Comparison of ENCODE assay signal across 23 mouse cellular contexts in genomic region chr12:83367486-83367885, GRCm38 (mm10).
A peak's percentile ranks its signal among the peaks of the same experiment; 100 is the strongest.
DNase-seq lines count a peak whose midpoint lies in the region; ATAC-seq and TF ChIP-seq lines count a peak whose summit lies in the region.
"Had no signal": no experiment of that assay in that cellular context is flagged by ENCODE, and none has a peak within 500 bp of the region (broad histone marks: within the 10 kb centered on the region; RNA-seq: fewer than 3 reads in every experiment).

No protein-coding gene starts in this region.

- no peaks in the 10 kb centered on the region for H3K27me3 ChIP-seq in intestine, postnatal 0 days (replicated peaks; ENCODE audit: control insufficient read depth, insufficient read depth, low read length)
- H3K27me3 ChIP-seq in intestine, embryonic 16.5 days (replicated peaks; ENCODE audit: control insufficient read depth, insufficient read depth, low read length) = no peaks in the 10 kb centered on the region
- H3K27me3 ChIP-seq in liver, embryonic 11.5 days (replicated peaks; ENCODE audit: control insufficient read depth, insufficient read depth, low read length) = no peaks in the 10 kb centered on the region
- no peaks in the 10 kb centered on the region for H3K27me3 ChIP-seq in liver, embryonic 12.5 days (replicated peaks)
- H3K27me3 ChIP-seq: forebrain, embryonic 13.5 days; heart, embryonic 13.5 days; hindbrain, embryonic 13.5 days; intestine, embryonic 15.5 days had no signal

- peak; percentile 34 for TF ChIP-seq CTCF in intestine, postnatal 0 days (IDR thresholded peaks at IDR 0.05; ENCODE audit: low read depth)

- H3K4me2 ChIP-seq in intestine, postnatal 0 days (replicated peaks; ENCODE audit: low read depth) = no peak overlapping the region
- H3K4me2 ChIP-seq in intestine, embryonic 16.5 days (ENCODE audit: low read depth, low read length) = no peak overlapping the region
- no peak overlapping the region for H3K4me2 ChIP-seq in liver, embryonic 11.5 days
- no peak overlapping the region for H3K4me2 ChIP-seq in liver, embryonic 12.5 days
- H3K4me2 ChIP-seq: forebrain, embryonic 13.5 days; heart, embryonic 13.5 days; hindbrain, embryonic 13.5 days; intestine, embryonic 15.5 days had no signal

- peak; percentile 74 for DNase-seq in heart, adult 11 months
- no peak for DNase-seq in heart, adult 9 months (ENCODE audit: low spot score in 2 of 2)
- DNase-seq in liver, embryonic 11.5 days (ENCODE audit: low spot score) = peak; percentile 19
- DNase-seq in adrenal gland, postnatal 14 days = no peak
- DNase-seq: adrenal gland, adult 8-10 months; adrenal gland, postnatal 36 days; cerebellum, adult 18-20 months; cerebellum, adult 9-10 months; cerebellum, postnatal 14 days; gastrocnemius, postnatal 25 days had no signal

- H3K4me1 ChIP-seq in intestine, postnatal 0 days (replicated peaks; ENCODE audit: control insufficient read depth, insufficient read depth, low read length) = no peaks in the 10 kb centered on the region
- H3K4me1 ChIP-seq in intestine, embryonic 16.5 days (ENCODE audit: control insufficient read depth, insufficient read depth, low read length) = no peaks in the 10 kb centered on the region
- peaks cover 22% of the 10 kb centered on the region for H3K4me1 ChIP-seq in liver, embryonic 11.5 days (replicated peaks; ENCODE audit: control insufficient read depth, insufficient read depth, low read length)
- peaks cover 41% of the 10 kb centered on the region for H3K4me1 ChIP-seq in liver, embryonic 12.5 days
- H3K4me1 ChIP-seq: forebrain, embryonic 10.5 days; forebrain, embryonic 13.5 days; hindbrain, embryonic 10.5 days; intestine, embryonic 15.5 days had no signal

- WGBS in intestine, postnatal 0 days = 76% methylated on average over 1 of the region's 1 CpGs
- WGBS in intestine, embryonic 16.5 days = 89% methylated on average over 1 of the region's 1 CpGs
- 66% methylated on average over 1 of the region's 1 CpGs for WGBS in liver, embryonic 11.5 days
- WGBS in liver, embryonic 12.5 days (ENCODE audit: insufficient replicate concordance) = 89% methylated on average over 1 of the region's 1 CpGs

- H3K27ac ChIP-seq in intestine, postnatal 0 days (ENCODE audit: low read depth, low read length) = no peak overlapping the region
- H3K27ac ChIP-seq in intestine, embryonic 16.5 days (ENCODE audit: low read length) = no peak overlapping the region
- no peak overlapping the region for H3K27ac ChIP-seq in liver, embryonic 11.5 days (ENCODE audit: low read depth, low read length)
- H3K27ac ChIP-seq in liver, embryonic 12.5 days = no peak overlapping the region
- H3K27ac ChIP-seq: forebrain, embryonic 10.5 days; forebrain, embryonic 13.5 days; heart, embryonic 13.5 days; hindbrain, embryonic 10.5 days; hindbrain, embryonic 13.5 days; intestine, embryonic 15.5 days had no signal

- H3K4me3 ChIP-seq in intestine, postnatal 0 days (ENCODE audit: low read depth, low read length) = no peak overlapping the region
- no peak overlapping the region for H3K4me3 ChIP-seq in intestine, embryonic 16.5 days (ENCODE audit: low read length)
- no peak overlapping the region for H3K4me3 ChIP-seq in liver, embryonic 11.5 days (ENCODE audit: low read depth, low read length)
- H3K4me3 ChIP-seq in liver, embryonic 12.5 days = no peak overlapping the region
- H3K4me3 ChIP-seq: forebrain, embryonic 10.5 days; forebrain, embryonic 13.5 days; heart, embryonic 13.5 days; hindbrain, embryonic 10.5 days; hindbrain, embryonic 13.5 days; intestine, embryonic 15.5 days had no signal

- ATAC-seq in intestine, postnatal 0 days = no peak
- ATAC-seq in intestine, embryonic 16.5 days = no peak
- ATAC-seq in liver, embryonic 11.5 days (replicated peaks; ENCODE audit: low FRiP score) = no peak
- no peak for ATAC-seq in liver, embryonic 12.5 days
- ATAC-seq: activated CD4-positive, CD25-positive, alpha-beta regulatory T cell, adult 4 months; CD4-positive, CD25-positive, alpha-beta regulatory T cell, adult 4 months; forebrain, embryonic 13.5 days; forebrain, embryonic 16.5 days; hindbrain, embryonic 16.5 days; intestine, embryonic 15.5 days had no signal

- H3K9ac ChIP-seq in intestine, postnatal 0 days (ENCODE audit: low read depth, low read length) = no peak overlapping the region
- no peak overlapping the region for H3K9ac ChIP-seq in intestine, embryonic 16.5 days (ENCODE audit: low read depth, low read length)
- H3K9ac ChIP-seq in liver, embryonic 11.5 days (ENCODE audit: low read depth, low read length) = no peak overlapping the region
- no peak overlapping the region for H3K9ac ChIP-seq in liver, embryonic 12.5 days
- H3K9ac ChIP-seq: forebrain, embryonic 13.5 days; heart, embryonic 13.5 days; hindbrain, embryonic 13.5 days; intestine, embryonic 15.5 days had no signal

- H3K9me3 ChIP-seq in intestine, postnatal 0 days (ENCODE audit: control insufficient read depth) = no peaks in the 10 kb centered on the region
- H3K9me3 ChIP-seq in intestine, embryonic 16.5 days (ENCODE audit: control insufficient read depth, low read length) = no peaks in the 10 kb centered on the region
- no peaks in the 10 kb centered on the region for H3K9me3 ChIP-seq in liver, embryonic 11.5 days (ENCODE audit: control insufficient read depth, low read length)
- no peaks in the 10 kb centered on the region for H3K9me3 ChIP-seq in liver, embryonic 12.5 days (replicated peaks)
- H3K9me3 ChIP-seq: hindbrain, embryonic 13.5 days; intestine, embryonic 15.5 days had no signal

- peaks cover 8% of the 10 kb centered on the region; the same call in 1 of the 2 replicates for H3K36me3 ChIP-seq in intestine, postnatal 0 days (ENCODE audit: control insufficient read depth, insufficient read depth)
- no peaks in the 10 kb centered on the region for H3K36me3 ChIP-seq in intestine, embryonic 16.5 days (ENCODE audit: control insufficient read depth, insufficient read depth, low read length)
- peaks cover 3% of the 10 kb centered on the region; the same call in 1 of the 2 replicates for H3K36me3 ChIP-seq in liver, embryonic 11.5 days (ENCODE audit: control insufficient read depth, insufficient read depth, low read length)
- H3K36me3 ChIP-seq in liver, embryonic 12.5 days = peaks cover 15% of the 10 kb centered on the region
- H3K36me3 ChIP-seq: forebrain, embryonic 10.5 days; hindbrain, embryonic 10.5 days; intestine, embryonic 15.5 days had no signal

Comparison
In these comparisons a context has a peak if more than half of its experiments do, and no peak if none do; other contexts are left out.
1. DNase-seq: peak in heart, adult 11 months (single experiment) and liver, embryonic 11.5 days (single experiment); none in heart, adult 9 months (0 of 2) and adrenal gland, postnatal 14 days (single experiment).